Mouse (Mus musculus) layer of hippocampus, adult 9-11 months (tissue): ENCODE results near the gene H2-Aa.
"Not testable (repeated sequence)": the region's sequence is repeated elsewhere in the genome, so short reads cannot be mapped to it uniquely, and the experiment has no call there.

Experiments
- DNase-seq: peaks from one replicate; pipeline ENCODE4 v3.0.0; 2022

Gene H2-Aa

GRCm38 (mm10) chr17:34287648-34288047 is at the start of gene H2-Aa:
Gene H2-Aa (minus strand): TSS chr17:34287823.
- DNase-seq = peak; percentile 89

GRCm38 (mm10) chr17:34331200-34331599 is 43.6 kb upstream of the H2-Aa start:
- no peak for DNase-seq

- no peak for DNase-seq
Observed at GRCm38 (mm10) chr17:34329807-34330206, 42.2 kb upstream of the H2-Aa start.

GRCm38 (mm10) chr17:34326373-34326772 is 38.8 kb upstream of the H2-Aa start:
- DNase-seq = no peak

GRCm38 (mm10) chr17:34325436-34325835 is 37.8 kb upstream of the H2-Aa start, which contains the start of gene H2-Eb2:
Gene H2-Eb2 (plus strand): TSS chr17:34325665.
- no peak for DNase-seq

GRCm38 (mm10) chr17:34317275-34317674 is 29.7 kb upstream of the H2-Aa start:
- DNase-seq = no peak

GRCm38 (mm10) chr17:34316697-34317096 is 29.1 kb upstream of the H2-Aa start:
- no peak for DNase-seq

GRCm38 (mm10) chr17:34315512-34315911 is 27.9 kb upstream of the H2-Aa start:
- DNase-seq = no peak

- no peak for DNase-seq
Observed at GRCm38 (mm10) chr17:34314286-34314685, 26.7 kb upstream of the H2-Aa start.

GRCm38 (mm10) chr17:34313393-34313792 is 25.8 kb upstream of the H2-Aa start:
- peak; percentile 65 for DNase-seq

GRCm38 (mm10) chr17:34312185-34312584 is 24.6 kb upstream of the H2-Aa start:
- no peak for DNase-seq

- DNase-seq = not testable (repeated sequence)
Observed at GRCm38 (mm10) chr17:34310526-34310925, 22.9 kb upstream of the H2-Aa start.

- peak; percentile 74 for DNase-seq
Observed at GRCm38 (mm10) chr17:34309683-34310385, 22.2 kb upstream of the H2-Aa start.

GRCm38 (mm10) chr17:34309225-34309624 is 21.6 kb upstream of the H2-Aa start:
- DNase-seq = no peak

GRCm38 (mm10) chr17:34308161-34308560 is 20.5 kb upstream of the H2-Aa start:
- no peak for DNase-seq

GRCm38 (mm10) chr17:34307216-34307615 is 19.6 kb upstream of the H2-Aa start:
- no peak for DNase-seq

GRCm38 (mm10) chr17:34306407-34306806 is 18.8 kb upstream of the H2-Aa start:
- DNase-seq = no peak

- DNase-seq = peak; percentile 92
Observed at GRCm38 (mm10) chr17:34305380-34306030, 17.9 kb upstream of the H2-Aa start, which contains the start of gene H2-Eb1. Gene H2-Eb1 (plus strand): TSS chr17:34305867.

- peak; percentile 84 for DNase-seq
Observed at GRCm38 (mm10) chr17:34304751-34305150, 17.1 kb upstream of the H2-Aa start.

- DNase-seq = no peak
Observed at GRCm38 (mm10) chr17:34303789-34304188, 16.2 kb upstream of the H2-Aa start.

GRCm38 (mm10) chr17:34301670-34302190 is 14.1 kb upstream of the H2-Aa start:
- DNase-seq = no peak

- DNase-seq = no peak
Observed at GRCm38 (mm10) chr17:34300691-34301566, 13.3 kb upstream of the H2-Aa start.

GRCm38 (mm10) chr17:34300071-34300470 is 12.4 kb upstream of the H2-Aa start:
- DNase-seq = no peak
